Mouse (Mus musculus) limb, embryonic 13.5 days (tissue): ENCODE measurements around the gene Pappa2. TPM values are rescaled to one million over a fixed set of nuclear protein-coding genes. Genes with fewer than 3 reads are reported as not detected.

ENCODE experiments used
- ATAC-seq: fragments of 200-750 bp; cut with Nextera tagmentation; 2 replicates; pipeline ENCODE4 v1.8.0; 2017; ENCODE audit warnings: low read depth, moderate number of reproducible peaks, moderate TSS enrichment; ENCODE audit not compliant: low FRiP score
- H3K27ac ChIP-seq: fragments of 300-500 bp; sonication (generic); 2 replicates; pipeline ENCODE4 v1.5.1; 2015; ENCODE audit warnings: inconsistent platforms, mild to moderate bottlenecking, moderate library complexity
- H3K27me3 ChIP-seq: fragments of 300-500 bp; sonication (generic); 2 replicates; pipeline ENCODE4 v1.6.1; 2015; ENCODE audit warnings: mild to moderate bottlenecking, inconsistent platforms
- H3K36me3 ChIP-seq: fragments of 300-500 bp; sonication (generic); 2 replicates; pipeline ENCODE4 v1.6.1; 2015; ENCODE audit warnings: inconsistent platforms, mild to moderate bottlenecking, moderate library complexity
- H3K4me1 ChIP-seq: fragments of 300-500 bp; sonication (generic); 2 replicates; pipeline ENCODE4 v1.6.1; 2015; ENCODE audit warnings: inconsistent platforms
- H3K4me2 ChIP-seq: fragments of 300-500 bp; sonication (generic); replicated peaks from 2 replicates; pipeline ENCODE4 v1.6.1; 2015; ENCODE audit warnings: inconsistent platforms, mild to moderate bottlenecking, moderate library complexity
- H3K4me3 ChIP-seq: fragments of 300-500 bp; sonication (generic); 2 replicates; pipeline ENCODE4 v1.5.1; 2015; ENCODE audit warnings: moderate library complexity, mild to moderate bottlenecking, inconsistent platforms
- H3K9ac ChIP-seq: fragments of 300-500 bp; sonication (generic); 2 replicates; pipeline ENCODE4 v1.6.1; 2015; ENCODE audit warnings: mild to moderate bottlenecking, inconsistent platforms
- H3K9me3 ChIP-seq: fragments of 300-500 bp; sonication (generic); 2 replicates; pipeline ENCODE4 v1.6.1; 2016; ENCODE audit warnings: inconsistent platforms
- WGBS: fragments of 180-500 bp; shearing (Covaris S2); methylation state at CpG from one replicate; pipeline ENCODE4 v1.1.7; 2015; 5-methylcytosine and 5-hydroxymethylcytosine counted together
- polyA plus RNA-seq: library from polyadenylated mRNA; unstranded; fragments of >200 nt; fragmentation: Nextera tagmentation; extraction: Ambion mirVana; gene quantifications from 2 replicates; pipeline ENCODE4 v1.2.1, GENCODE M21; 2015

The Pappa2 gene
- polyA plus RNA-seq, 1 experiment from 2014 or later: 1.5 TPM

DNA sequence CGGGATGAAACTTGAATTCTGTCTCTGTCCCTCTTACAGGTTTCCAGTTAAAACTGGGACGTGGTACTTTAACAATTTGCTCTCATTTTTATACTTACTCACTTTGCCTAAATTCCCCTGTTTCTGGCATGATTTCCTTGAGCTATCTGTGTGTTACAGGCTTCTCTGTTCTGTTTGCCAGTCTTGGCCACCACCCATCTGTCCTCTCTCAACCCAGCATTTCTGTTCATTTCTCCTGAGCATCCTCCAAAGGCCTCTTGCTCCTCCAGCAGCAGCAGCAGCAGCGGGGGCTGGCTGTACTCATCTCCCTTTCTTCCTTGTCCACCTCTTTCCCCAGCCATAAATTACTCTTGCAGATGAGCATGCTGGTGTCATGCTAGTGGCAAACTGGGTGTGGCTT is 104.8 kb downstream of the Pappa2 start:
- Histone ChIP-seq H3K9ac (no peak overlapping the region), H3K4me3 (no peak overlapping the region), H3K36me3 (no peaks in the 10 kb centered on the region), H3K4me1 (no peaks in the 10 kb centered on the region), H3K9me3 (no peaks in the 10 kb centered on the region), H3K27me3 (no peaks in the 10 kb centered on the region), H3K27ac (no peak overlapping the region), H3K4me2 (no peak overlapping the region)
- ATAC-seq: no peak
- WGBS: 86% methylated on average over 3 of the region's 3 CpGs

GRCm38 (mm10) chr1:158874552-158875077 is 105.7 kb downstream of the Pappa2 start:
- Histone ChIP-seq H3K27ac (no peak overlapping the region), H3K9me3 (no peaks in the 10 kb centered on the region), H3K27me3 (no peaks in the 10 kb centered on the region), H3K36me3 (no peaks in the 10 kb centered on the region), H3K4me3 (no peak overlapping the region), H3K4me2 (no peak overlapping the region), H3K9ac (no peak overlapping the region), H3K4me1 (no peaks in the 10 kb centered on the region)
- 86% methylated on average over 2 of the region's 2 CpGs for WGBS
- no peak for ATAC-seq

DNA sequence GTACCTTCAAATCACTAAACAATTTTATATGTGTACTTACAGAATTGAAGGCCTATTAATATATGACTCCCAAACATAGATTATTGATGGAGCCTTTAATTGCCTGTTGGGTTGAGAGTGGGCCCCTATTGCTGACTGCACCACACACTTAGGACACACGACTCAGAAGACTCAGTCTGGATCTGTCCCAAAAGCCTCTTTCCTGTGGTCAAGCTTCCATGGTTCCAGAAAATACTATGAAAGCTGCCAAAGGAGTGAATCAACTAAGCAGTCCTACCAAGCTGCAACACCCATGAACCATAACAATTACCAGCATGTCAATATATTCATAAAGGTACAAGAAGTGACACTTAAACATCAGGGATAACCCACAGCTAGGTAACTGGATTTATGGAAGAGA is 106.7 kb downstream of the Pappa2 start:
- H3K4me1 ChIP-seq: no peaks in the 10 kb centered on the region
- WGBS: 74% methylated on average over 1 of the region's 1 CpGs
- H3K27ac ChIP-seq: no peak overlapping the region
- H3K4me3 ChIP-seq: no peak overlapping the region
- H3K9ac ChIP-seq: no peak overlapping the region
- no peaks in the 10 kb centered on the region for H3K36me3 ChIP-seq
- no peaks in the 10 kb centered on the region for H3K9me3 ChIP-seq
- H3K4me2 ChIP-seq: no peak overlapping the region
- H3K27me3 ChIP-seq: no peaks in the 10 kb centered on the region
- ATAC-seq: no peak

GRCm38 (mm10) chr1:158871401-158871800 is 108.9 kb downstream of the Pappa2 start:
- Histone ChIP-seq H3K9ac (no peak overlapping the region), H3K4me2 (no peak overlapping the region), H3K27me3 (no peaks in the 10 kb centered on the region), H3K27ac (no peak overlapping the region), H3K4me1 (no peaks in the 10 kb centered on the region), H3K36me3 (no peaks in the 10 kb centered on the region), H3K9me3 (no peaks in the 10 kb centered on the region), H3K4me3 (no peak overlapping the region)
- no peak for ATAC-seq
- WGBS: 88% methylated on average over 2 of the region's 2 CpGs

GRCm38 (mm10) chr1:158860190-158860589 is 120.1 kb downstream of the Pappa2 start:
- Histone ChIP-seq H3K27ac (no peak overlapping the region), H3K27me3 (peaks cover 30% of the 10 kb centered on the region), H3K36me3 (no peaks in the 10 kb centered on the region), H3K4me2 (peak overlapping the region; percentile 19), H3K4me1 (peaks cover 27% of the 10 kb centered on the region), H3K9ac (no peak overlapping the region), H3K9me3 (no peaks in the 10 kb centered on the region), H3K4me3 (no peak overlapping the region)
- 10% methylated on average over 5 of the region's 5 CpGs for WGBS
- peak; percentile 83 for ATAC-seq

DNA sequence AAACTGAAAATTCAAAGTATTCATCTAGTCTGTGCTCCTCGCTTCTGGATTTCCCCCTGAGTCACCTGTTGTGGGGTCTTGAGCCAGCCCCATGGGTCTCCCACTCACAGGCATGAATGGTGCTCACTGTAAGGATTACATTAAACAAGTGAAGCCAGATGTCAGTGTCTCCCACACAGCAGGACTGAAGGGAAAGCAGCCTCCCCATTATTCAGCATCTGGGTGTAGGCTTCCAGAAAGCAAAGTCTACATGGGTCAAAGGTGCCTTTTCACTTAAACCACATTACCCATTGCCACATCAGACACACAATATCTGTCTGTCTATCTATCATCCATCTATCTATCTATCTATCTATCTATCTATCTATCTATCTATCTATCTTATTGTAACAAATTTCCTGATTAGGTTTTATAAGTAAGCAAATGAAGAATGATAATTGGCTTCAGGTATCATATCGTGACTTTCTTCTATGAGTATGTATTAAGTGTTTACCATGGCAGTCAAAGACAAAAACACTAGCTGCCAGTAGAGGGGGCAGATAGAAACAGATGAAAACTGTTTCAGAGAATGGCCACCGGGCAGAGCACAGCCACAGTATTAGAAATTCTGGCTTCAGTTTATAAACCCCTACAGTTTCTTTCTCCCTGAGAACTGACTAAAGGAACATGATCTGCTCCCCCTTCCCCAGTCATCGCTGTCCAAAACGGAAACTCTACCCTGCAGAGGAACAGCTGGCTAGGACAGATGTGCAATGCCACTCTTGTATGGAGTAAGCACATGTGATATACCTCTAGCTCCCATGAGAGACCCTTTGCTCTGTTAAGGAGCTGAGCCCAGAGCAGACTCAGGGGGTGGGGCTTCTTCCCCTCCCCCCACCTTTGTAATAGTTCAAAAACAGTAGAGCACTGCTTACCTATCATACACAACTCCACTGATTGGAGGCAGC is 126.1 kb downstream of the Pappa2 start:
- H3K9me3 ChIP-seq: no peaks in the 10 kb centered on the region
- no peaks in the 10 kb centered on the region for H3K36me3 ChIP-seq
- WGBS: 37% methylated on average over 5 of the region's 5 CpGs
- peaks cover 7% of the 10 kb centered on the region; the same call in 1 of the 2 replicates for H3K27me3 ChIP-seq
- peak; percentile 77 for ATAC-seq
- H3K27ac ChIP-seq: no peak overlapping the region
- H3K4me3 ChIP-seq: no peak overlapping the region
- H3K9ac ChIP-seq: no peak overlapping the region
- H3K4me1 ChIP-seq: peaks cover 17% of the 10 kb centered on the region
- no peak overlapping the region for H3K4me2 ChIP-seq

- WGBS: 63% methylated on average over 14 of the region's 14 CpGs
- Histone ChIP-seq H3K9ac (no peak overlapping the region), H3K27me3 (peaks cover 3% of the 10 kb centered on the region; the same call in 1 of the 2 replicates), H3K27ac (no peak overlapping the region), H3K4me2 (no peak overlapping the region), H3K9me3 (no peaks in the 10 kb centered on the region), H3K4me3 (no peak overlapping the region), H3K4me1 (peaks cover 16% of the 10 kb centered on the region), H3K36me3 (no peaks in the 10 kb centered on the region)
- no peak for ATAC-seq
Measured at GRCm38 (mm10) chr1:158852836-158853567, 127.3 kb downstream of the Pappa2 start.

DNA sequence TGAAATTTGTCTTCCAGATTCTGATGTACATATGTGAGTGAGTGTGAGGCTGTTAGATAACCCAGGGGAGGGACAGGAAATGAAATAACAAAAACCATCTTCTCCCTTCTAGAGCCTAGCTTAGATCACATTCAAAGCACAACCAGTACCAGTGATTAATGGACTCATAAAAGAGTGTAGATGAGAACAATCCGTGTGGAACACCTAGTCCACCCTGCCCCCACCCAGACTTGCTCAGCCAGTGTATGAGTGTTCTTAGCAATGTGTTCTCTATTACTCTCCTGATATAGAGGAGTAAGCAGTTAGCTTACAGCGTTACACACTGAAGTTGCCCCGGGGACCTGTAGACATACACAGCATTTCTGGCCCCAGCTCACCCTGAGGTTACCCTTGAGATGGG is 129.8 kb downstream of the Pappa2 start:
- WGBS: 18% methylated on average over 3 of the region's 3 CpGs
- Histone ChIP-seq H3K36me3 (no peaks in the 10 kb centered on the region), H3K4me1 (peaks cover 16% of the 10 kb centered on the region), H3K9me3 (no peaks in the 10 kb centered on the region), H3K4me2 (no peak overlapping the region), H3K27me3 (no peaks in the 10 kb centered on the region), H3K27ac (no peak overlapping the region), H3K4me3 (no peak overlapping the region), H3K9ac (no peak overlapping the region)
- ATAC-seq: peak; percentile 57; the same call in 1 of the 2 replicates

DNA sequence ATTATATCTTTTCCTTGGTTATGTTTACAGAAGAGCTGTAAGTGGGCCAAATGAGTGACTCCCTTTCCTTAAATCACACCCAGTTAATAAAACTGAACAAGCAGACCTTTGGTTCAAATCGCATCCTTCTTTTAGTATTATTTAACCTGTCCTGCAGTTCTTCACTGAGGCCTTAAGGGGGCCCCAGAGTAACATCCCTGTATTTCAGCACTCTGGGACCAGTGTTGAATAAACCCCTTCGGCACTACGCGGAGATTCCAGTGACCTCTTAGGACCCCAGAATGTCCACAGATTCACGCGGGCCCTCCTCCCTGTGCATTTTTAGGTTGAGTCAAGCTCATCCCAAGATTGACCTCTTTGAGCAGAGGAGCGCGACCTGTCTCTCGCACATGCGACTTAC is 135.7 kb downstream of the Pappa2 start:
- Histone ChIP-seq H3K4me2 (no peak overlapping the region), H3K9me3 (no peaks in the 10 kb centered on the region), H3K4me3 (no peak overlapping the region), H3K27me3 (no peaks in the 10 kb centered on the region), H3K27ac (no peak overlapping the region), H3K4me1 (no peaks in the 10 kb centered on the region), H3K9ac (no peak overlapping the region), H3K36me3 (no peaks in the 10 kb centered on the region)
- no peak for ATAC-seq
- WGBS: 68% methylated on average over 10 of the region's 10 CpGs

GRCm38 (mm10) chr1:158837151-158837550 is 143.1 kb downstream of the Pappa2 start:
- H3K9ac ChIP-seq: no peak overlapping the region
- ATAC-seq: no peak

GRCm38 (mm10) chr1:158830152-158830551 is 150.1 kb downstream of the Pappa2 start:
- Histone ChIP-seq H3K9me3 (no peaks in the 10 kb centered on the region), H3K4me3 (no peak overlapping the region), H3K4me1 (no peaks in the 10 kb centered on the region), H3K36me3 (no peaks in the 10 kb centered on the region), H3K27ac (no peak overlapping the region), H3K4me2 (no peak overlapping the region), H3K27me3 (no peaks in the 10 kb centered on the region), H3K9ac (no peak overlapping the region)
- ATAC-seq: no peak
- WGBS: 79% methylated on average over 3 of the region's 3 CpGs

More at GRCm38 (mm10) chr1:158837151-158837550, 143.1 kb downstream of the Pappa2 start:
- H3K36me3 ChIP-seq: no peaks in the 10 kb centered on the region
- H3K27ac ChIP-seq: no peak overlapping the region
- no peak overlapping the region for H3K4me3 ChIP-seq
- WGBS: 80% methylated on average over 4 of the region's 4 CpGs
- H3K4me1 ChIP-seq: no peaks in the 10 kb centered on the region
- H3K27me3 ChIP-seq: no peaks in the 10 kb centered on the region; the same call in 1 of the 2 replicates
- no peaks in the 10 kb centered on the region for H3K9me3 ChIP-seq
- H3K4me2 ChIP-seq: no peak overlapping the region

DNA sequence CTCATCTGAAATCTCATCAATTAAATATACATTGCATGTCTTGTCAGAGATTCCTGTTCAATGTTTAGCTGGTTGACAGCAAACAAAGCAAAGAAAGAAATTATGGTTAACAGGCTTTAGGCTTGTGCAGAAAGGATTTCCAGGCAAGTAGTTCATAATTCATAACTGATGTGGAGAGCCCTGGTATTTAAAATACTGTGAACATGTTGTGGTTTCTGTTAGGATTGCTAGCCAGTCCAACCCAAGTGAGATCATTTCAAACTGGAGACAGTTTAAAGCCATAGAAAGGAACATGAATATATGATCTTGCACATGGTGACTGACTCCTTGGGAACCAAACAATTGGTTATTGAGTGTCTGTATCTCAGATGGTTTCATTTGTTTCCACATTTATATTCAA is 152.4 kb downstream of the Pappa2 start:
- Histone ChIP-seq H3K27ac (no peak overlapping the region), H3K4me2 (no peak overlapping the region), H3K4me1 (no peaks in the 10 kb centered on the region), H3K36me3 (no peaks in the 10 kb centered on the region), H3K9ac (no peak overlapping the region), H3K9me3 (no peaks in the 10 kb centered on the region), H3K4me3 (no peak overlapping the region), H3K27me3 (no peaks in the 10 kb centered on the region)
- ATAC-seq: no peak
